ENCODE assay signal across 9 mouse cellular contexts in the genomic region with DNA sequence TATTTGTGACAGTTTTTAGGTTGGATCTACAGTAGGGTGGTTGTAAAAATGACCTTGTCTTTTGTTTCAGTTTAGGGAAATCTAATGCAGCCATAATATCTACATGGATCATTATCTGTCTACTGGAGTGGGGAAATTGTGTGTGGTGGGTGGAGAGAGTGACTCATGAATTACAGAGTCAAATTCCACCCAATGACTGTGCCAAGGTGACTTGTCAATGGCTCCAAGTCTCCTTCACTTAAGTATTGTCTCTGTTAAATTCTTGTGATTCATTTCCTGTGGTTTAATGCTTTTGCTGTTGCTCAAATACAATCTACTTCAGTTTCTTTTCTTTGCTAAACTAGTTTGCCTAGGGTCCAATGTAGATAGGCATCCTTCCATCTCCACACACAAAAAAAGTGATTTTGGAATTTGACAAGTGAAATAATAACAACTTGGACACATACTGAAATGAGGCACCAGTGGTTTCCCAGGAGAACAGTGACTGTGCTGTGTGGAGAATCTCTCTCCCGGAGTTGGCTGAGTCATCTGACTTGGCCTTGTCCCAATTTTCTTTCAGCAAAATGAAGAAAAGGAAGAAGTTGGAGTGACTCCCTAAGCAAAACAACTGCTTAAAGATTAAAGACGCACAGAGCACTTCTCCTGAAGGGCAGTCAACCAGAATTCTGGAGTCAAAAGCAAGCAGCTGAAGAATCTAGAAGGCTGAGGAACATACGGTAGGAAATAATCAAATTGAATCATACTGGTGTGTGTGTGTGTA.
DNase-seq lines count a peak whose midpoint lies in the region; ATAC-seq and TF ChIP-seq lines count a peak whose summit lies in the region.
"Had no signal": no experiment of that assay in that cellular context is flagged by ENCODE, and none has a peak within 500 bp of the region (broad histone marks: within the 10 kb centered on the region; RNA-seq: fewer than 3 reads in every experiment).

No protein-coding gene starts in this region.

- no peak overlapping the region for H3K4me3 ChIP-seq in cerebellum, adult 2 months (replicated peaks; ENCODE audit: insufficient read depth, low read depth, low read length)
- H3K4me3 ChIP-seq: liver, embryonic 15.5 days had no signal

- no peaks in the 10 kb centered on the region for H3K27me3 ChIP-seq in cerebellum, adult 2 months (ENCODE audit: control insufficient read depth, insufficient read depth, low read length)
- H3K27me3 ChIP-seq: liver, embryonic 15.5 days had no signal

- WGBS in cerebellum, adult 2 months: 14% methylated on average over 3 of the region's 3 CpGs

- no peak overlapping the region for H3K27ac ChIP-seq in cerebellum, adult 2 months (ENCODE audit: insufficient read depth, low read length)
- H3K27ac ChIP-seq: liver, embryonic 15.5 days had no signal

- ATAC-seq in frontal cortex, adult (ENCODE audit: low TSS enrichment): peak; percentile 80
- ATAC-seq in hematopoietic stem cell, adult 5-6 weeks (replicated peaks in 1 of 2; ENCODE audit: insufficient read depth in 1 of 2, low FRiP score in 2 of 2, low TSS enrichment in 1 of 2, low read depth in 1 of 2, poor library complexity in 2 of 2, severe bottlenecking in 2 of 2): peak; percentile 60 to 80

- intact Hi-C loops in left cerebral cortex, postnatal 25 days (cut with DNase I): no loop called here

- TF ChIP-seq POLR2A in cerebellum, adult 2 months (IDR thresholded peaks at IDR 0.05; ENCODE audit: borderline replicate concordance, insufficient read depth, low read length): no peak

- no peaks in the 10 kb centered on the region for H3K4me1 ChIP-seq in cerebellum, adult 2 months (ENCODE audit: control insufficient read depth, insufficient read depth, low read length)
- H3K4me1 ChIP-seq: liver, embryonic 15.5 days had no signal

- peak; percentile 7 to 44 for DNase-seq in cerebellum, adult 2 months
- no peak for DNase-seq in cerebellum, adult 8-10 months
- DNase-seq in MEL-GATA-1-ER (ENCODE audit: extremely low read depth, low read depth): peak; percentile 74
- DNase-seq in left cerebral cortex, postnatal 25 days (ENCODE audit: low spot score in 2 of 2): peak; percentile 43 to 78
- DNase-seq in skeletal muscle tissue, adult 2 months (ENCODE audit: low read depth, low spot score): peak; percentile 72
- DNase-seq in yolk sac, embryonic 10.5 days (ENCODE audit: low spot score): no peak

- no peak for TF ChIP-seq CTCF in cerebellum, adult 2 months (IDR thresholded peaks at IDR 0.05; ENCODE audit: borderline replicate concordance, insufficient read depth, low read depth, low read length)

Comparison
In these comparisons a context has a peak if more than half of its experiments do, and no peak if none do; other contexts are left out.
1. DNase-seq: peak in cerebellum, adult 2 months (2 of 2), MEL-GATA-1-ER (single experiment), left cerebral cortex, postnatal 25 days (2 of 2) and skeletal muscle tissue, adult 2 months (single experiment); none in cerebellum, adult 8-10 months (single experiment) and yolk sac, embryonic 10.5 days (single experiment).